Mouse (Mus musculus) brain, adult 2 months (tissue): Measurements from ENCODE around the gene Msi1.
"Not testable (repeated sequence)": the region's sequence is repeated elsewhere in the genome, so short reads cannot be mapped to it uniquely, and the experiment has no call there.

Source experiments
- DNase-seq: peaks from one replicate; pipeline ENCODE4 v3.0.0; 2011; ENCODE audit warnings: low read depth, low spot score

The Msi1 gene

DNA sequence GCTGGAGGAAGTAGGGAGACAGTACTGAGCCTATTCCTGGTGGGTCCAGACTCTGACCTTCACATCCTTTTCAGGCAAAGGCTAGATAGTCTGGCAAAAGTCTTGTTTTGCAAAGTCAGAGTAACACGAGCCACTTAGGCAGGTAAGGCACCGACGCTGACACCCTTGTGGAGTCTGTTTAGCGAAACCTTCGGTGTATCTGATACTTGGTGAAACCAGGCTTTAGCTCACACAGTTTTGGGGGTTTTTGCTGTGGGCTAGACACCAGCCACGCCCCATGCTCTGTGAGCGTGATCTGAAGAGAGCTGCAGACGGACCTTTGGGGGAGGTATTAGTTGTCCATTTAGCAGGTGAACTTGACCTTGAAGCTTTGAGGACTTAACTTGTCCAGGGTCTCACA, 3.8 kb downstream of the Msi1 start:
- DNase-seq = no peak

GRCm38 (mm10) chr5:115434280-115434852, 5.0 kb downstream of the Msi1 start:
- no peak for DNase-seq

GRCm38 (mm10) chr5:115434853-115435754, 5.7 kb downstream of the Msi1 start:
- no peak for DNase-seq

- no peak for DNase-seq
These were observed 6.5 kb downstream of the Msi1 start for GRCm38 (mm10) chr5:115435755-115436379.

DNA sequence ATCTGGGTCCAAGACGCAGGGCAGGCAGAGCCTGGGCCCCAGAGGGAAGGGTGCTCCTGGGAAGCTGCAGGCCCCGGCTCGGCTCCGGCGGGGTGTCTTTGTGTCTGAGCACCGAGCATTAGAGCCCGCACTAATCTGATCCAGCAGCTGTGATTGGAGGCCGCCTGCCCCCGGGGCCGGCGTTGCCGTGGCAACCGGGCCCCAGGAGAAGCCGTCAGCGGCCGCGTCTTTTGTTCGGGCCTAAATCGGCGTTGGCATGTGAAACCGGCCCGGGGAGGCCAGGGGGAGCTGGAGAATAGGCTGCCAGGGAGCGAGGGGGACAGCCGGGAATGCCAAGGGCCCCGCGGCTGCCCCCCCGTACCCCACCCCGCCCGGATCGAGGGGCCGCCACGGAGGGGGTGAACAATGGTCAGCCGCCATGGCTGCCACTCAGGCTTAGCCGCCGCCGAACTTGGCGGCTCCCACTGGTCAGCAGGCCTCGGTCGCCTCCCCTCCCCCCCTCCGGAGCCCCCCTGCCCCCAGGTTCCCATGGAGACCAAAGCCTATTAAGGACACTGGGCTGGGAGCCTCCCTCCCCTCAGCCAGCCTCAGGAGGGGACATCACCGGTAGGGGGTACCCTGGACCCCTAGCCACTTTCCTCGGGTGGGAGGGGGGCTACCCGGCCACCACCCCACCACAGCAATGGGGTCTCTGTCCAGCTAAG, 7.2 kb downstream of the Msi1 start:
- peak; percentile 94 for DNase-seq

DNA sequence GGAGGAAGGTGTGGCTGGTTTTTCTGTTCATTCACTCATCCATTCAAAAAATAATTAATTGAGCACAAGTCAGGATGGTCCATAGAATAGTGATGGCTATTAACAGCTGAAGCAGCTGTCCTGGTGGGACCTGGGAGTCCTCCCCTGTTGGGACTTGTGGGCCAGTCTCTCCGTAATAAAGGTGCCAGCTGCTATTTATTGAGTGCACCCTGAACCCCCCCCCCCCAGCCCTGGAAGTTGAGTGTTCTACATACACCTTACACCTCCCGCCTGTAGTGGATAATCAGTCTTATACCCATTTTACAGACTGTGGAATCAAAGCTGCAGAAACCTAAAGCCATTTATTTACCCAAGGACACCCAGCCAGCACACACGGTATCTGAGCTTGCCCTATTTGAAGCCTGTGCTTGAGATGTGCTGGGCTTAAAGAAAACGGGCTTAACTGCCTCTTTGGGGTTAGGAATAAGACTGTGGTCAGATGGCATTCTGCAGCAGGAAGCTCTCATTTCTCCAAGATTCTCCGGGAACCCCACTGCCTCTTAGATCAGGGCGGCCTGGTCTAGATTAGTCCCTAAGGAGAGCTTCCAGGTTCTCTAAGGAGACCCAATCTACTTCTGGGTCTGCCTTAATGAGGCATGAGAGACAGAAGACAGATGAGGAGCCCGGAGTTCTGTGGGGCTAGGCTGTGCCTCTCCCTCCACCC, 8.0 kb downstream of the Msi1 start:
- DNase-seq = no peak

GRCm38 (mm10) chr5:115437945-115438315, 8.5 kb downstream of the Msi1 start:
- no peak for DNase-seq

DNA sequence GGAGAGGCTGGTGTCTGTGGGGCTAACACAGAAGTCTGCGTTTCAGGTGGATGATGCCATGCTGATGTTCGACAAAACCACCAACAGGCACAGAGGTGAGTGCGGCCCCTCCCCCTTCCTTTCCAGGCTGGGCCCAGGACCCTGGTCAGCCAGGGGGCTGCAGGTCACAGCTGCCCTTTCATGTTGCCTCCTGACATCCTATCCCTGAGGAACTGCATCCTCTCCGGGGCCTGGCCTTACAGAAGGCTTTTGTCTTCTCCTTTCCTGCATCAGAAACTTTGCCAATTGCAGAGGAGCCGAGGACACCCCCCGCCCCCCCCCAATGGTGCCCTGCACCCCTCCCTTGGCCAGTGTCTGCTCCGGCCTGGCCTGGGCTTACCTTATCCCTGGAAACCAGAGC, 9.3 kb downstream of the Msi1 start:
- no peak for DNase-seq

DNA sequence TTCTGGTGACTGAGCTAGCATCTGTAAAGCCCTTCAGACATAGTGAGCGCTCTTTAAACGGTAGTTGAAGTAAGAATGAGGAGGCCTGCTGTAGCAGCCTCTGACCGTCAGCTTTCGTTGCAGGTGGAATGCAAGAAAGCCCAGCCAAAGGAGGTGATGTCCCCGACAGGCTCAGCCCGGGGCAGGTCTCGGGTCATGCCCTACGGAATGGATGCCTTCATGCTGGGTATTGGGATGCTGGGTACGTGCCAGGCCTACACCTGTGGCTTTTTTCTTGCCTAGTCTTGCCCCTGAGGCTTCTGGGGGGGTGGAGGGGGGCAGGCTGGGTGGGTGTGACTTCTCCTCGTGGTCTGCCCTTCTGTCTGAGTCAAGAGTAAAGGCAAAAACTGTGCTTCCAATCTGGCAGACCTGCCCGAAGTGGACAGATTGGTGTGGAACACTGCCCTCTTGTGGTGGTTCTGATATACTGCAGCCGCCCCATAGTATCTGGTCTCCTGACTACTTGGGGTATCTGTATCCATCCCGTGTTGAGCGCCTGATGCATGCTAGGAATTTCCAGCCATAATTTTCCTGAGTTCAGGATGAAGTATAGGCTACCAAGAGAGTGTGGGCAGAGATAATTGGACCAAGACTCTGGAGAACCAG, 11.9 kb downstream of the Msi1 start:
- peak; percentile 87 for DNase-seq

GRCm38 (mm10) chr5:115442663-115443062, 13.3 kb downstream of the Msi1 start:
- DNase-seq = not testable (repeated sequence)

DNA sequence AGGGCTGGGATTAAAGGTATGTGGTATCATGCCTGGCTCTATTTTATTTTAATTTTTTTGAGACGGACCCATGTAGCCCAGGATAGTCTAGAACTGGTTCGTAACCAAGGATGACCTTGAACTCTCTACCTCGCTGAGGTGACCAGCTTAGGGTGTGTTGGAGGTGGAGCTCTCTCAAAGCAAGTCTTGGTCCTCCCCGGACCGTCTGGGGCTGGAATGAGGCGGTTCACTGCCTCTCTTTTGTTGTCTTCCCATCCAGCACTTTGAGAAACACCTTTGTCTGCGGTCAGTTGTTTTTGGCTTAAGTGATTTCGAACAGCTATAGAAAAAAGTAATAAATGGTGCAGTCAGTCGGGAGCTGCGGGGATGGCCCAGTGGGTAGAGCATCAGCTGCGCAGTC, 14.7 kb downstream of the Msi1 start:
- DNase-seq = no peak

DNA sequence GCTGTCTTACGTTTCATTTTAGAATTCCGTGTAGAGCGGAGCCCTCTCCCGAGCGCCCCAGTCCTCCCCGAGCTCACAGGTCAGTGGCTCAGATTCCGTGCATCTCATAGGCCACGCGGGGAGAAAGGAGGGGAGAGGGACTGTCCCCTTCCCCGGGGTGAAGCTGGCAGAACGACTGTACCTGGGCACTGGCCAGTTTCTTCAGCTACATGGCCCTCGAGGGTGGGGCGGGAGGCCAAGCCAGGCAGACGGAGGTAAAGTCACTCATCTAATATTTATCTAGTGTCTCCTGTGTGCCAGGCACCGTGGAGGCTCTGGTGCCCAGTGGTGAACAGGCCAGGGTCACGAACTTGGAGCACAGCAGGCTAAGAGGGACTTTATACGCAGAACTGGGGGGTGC, 17.7 kb downstream of the Msi1 start:
- no peak for DNase-seq

GRCm38 (mm10) chr5:115449247-115449646, 19.8 kb downstream of the Msi1 start:
- no peak for DNase-seq

DNA sequence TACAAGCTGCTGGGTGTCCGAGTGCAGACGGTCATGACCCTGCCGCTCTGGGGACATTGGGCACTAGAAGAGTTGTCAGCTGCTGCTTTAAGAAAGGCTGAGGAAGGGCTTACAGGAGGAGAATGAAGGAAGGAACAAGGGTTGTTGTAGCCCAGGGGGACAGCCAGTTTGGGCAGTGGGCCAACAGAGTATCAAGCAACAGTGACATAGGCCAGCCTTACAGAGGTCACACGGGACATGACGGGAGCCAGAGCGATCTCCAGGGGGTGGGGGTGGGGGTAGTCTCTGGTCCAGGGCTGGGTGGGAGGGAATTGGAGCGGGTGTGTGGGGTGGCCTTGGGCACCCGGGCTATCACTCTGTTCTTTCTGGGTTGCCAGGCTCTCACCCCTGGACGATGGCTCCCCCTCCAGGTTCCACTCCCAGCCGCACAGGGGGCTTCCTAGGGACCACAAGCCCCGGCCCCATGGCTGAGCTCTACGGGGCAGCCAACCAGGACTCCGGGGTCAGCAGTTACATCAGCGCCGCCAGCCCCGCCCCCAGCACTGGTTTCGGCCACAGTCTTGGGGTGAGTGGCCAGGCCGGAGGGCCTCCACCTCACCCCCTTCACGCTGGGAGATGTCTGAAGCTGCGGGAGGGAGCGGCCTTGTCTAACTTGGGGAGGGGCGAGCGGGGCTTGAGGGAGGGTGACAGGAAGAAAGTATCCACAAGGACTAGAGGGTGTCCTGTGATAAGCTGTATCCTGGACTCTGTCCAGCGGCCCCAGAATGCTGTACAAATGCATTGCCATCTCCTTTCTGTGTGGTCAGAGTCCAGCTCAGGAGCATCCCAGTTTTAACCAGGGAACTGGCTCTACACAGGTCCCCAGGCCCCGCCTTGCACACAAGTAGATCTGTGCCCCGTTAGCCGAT, 21.3 kb downstream of the Msi1 start:
- DNase-seq = no peak

DNA sequence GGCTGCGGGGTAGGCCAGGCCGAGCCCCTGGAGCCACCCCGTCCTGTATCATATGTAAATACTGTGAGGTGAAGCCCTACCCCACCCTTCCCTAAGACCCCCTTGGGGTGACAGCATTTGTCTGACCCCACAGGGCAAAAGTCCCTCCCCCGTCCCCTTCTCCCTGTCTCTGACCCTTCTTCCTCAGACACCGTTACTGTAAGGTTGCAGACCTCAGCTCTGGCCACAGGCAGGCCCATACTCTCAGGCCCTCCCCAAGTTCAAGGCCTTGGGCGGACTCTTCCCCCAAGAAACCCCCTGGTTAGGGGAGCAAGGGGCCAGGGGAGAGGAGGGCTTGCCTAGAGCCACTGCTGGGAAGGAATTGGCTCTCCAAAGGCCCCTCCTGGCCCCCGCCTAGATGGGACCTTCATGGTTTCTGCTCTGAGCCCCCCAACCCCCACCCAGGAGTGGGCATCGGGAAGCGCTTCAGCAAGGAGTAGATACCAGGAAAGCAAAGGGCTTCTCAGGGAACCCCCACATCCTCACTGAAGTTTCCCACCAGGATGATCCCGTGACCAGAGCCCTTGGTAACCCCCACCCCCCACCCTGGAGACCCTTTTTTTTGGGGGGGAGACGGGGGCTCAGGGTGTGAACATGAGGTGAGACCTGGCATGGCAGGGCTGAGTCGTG, 25.2 kb downstream of the Msi1 start:
- no peak for DNase-seq

GRCm38 (mm10) chr5:115455838-115456237, 26.4 kb downstream of the Msi1 start:
- DNase-seq = no peak

DNA sequence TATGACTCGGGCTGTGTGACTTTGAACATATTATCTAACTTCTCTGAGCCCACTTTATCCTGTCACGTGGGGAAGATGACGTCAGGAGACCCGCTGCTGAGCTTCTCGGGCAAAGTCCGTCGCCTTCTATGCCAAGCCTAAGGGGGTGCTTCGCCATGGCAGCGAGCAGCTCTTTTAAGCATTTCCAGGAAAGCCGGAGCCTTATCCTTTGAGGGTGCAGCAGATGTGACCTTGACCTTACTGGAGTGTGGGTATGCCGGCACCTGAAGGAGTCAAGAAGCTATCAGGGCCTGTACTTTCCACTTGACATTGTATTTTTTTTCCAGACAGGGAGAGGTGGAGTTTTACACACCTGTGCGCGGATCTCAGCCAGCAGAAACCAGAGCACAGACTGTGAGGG, 29.5 kb downstream of the Msi1 start:
- no peak for DNase-seq

DNA sequence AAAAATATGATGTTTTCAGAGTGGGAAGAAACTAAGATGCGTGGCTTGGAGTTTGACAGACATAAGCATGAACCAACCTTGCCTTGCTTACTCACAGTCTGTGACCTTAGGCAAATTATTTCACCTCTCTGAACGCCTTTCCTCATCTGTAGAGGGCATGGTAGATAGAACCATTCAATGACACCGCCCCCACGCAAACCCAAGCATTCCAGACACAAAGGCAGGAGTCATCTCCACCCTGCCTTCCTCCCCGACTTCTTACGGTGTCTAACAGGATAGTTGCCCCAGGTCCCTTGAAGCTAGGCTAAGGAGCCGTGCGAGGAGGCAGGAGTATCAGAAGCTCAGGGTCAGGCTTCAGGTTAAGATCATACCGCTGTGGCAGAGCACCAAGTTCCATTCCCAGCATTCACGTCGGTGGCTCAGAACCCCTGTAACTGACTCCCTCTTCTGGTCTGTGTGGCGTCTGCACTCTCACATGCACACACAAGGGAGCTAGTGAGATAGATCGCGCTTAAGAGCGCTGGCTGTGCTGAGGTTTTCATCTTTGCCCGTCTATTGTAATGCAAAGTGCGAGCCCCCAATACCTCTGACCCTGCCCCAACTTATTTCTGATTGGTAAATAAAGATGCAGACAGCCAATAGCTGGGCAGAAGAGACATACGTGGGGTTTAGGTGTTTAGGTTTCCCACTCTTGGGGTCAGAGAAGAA, 35.2 kb downstream of the Msi1 start:
- no peak for DNase-seq
